26 mouse cellular contexts compared by ENCODE assay signal in the genomic region with DNA sequence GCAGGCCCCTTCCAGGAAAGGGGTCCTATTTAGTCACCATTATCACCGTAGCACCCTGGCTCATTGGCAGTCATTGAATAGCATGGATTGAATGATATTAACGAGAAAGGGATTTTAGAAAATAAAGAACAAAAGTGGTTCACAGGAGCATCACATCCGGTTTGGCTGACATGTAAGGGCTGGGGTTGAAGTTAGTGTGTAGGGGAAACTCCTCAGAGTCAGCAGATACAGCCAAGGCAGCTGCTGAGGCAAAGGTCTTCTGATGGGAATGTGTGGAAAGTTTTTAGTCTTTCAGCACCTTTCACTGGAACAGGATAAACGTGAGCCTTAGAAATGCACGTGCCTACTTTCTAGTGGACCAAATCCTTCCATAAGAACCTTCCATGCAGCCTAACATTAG. TPM values are rescaled to one million over a fixed set of nuclear protein-coding genes. Genes with fewer than 3 reads are reported as not detected.
DNase-seq lines count a peak whose midpoint lies in the region; TF ChIP-seq lines count a peak whose summit lies in the region.
"Had no signal": no experiment of that assay in that cellular context is flagged by ENCODE, and none has a peak within 500 bp of the region (broad histone marks: within the 10 kb centered on the region; RNA-seq: fewer than 3 reads in every experiment).

No protein-coding gene starts in this region.

- no peak overlapping the region for H3K4me2 ChIP-seq in CH12.LX (ENCODE audit: insufficient read depth, low read depth, poor library complexity, severe bottlenecking)
- H3K4me2 ChIP-seq: embryonic facial prominence, embryonic 12.5 days; embryonic facial prominence, embryonic 15.5 days; heart, embryonic 12.5 days; heart, embryonic 15.5 days; hindbrain, embryonic 14.5 days; intestine, embryonic 15.5 days had no signal

- H3K79me2 ChIP-seq in CH12.LX (replicated peaks; ENCODE audit: control insufficient read depth, extremely low read depth, insufficient read depth, poor library complexity, severe bottlenecking), result no peaks in the 10 kb centered on the region

- H3K27me3 ChIP-seq in CH12.LX (replicated peaks), result no peaks in the 10 kb centered on the region
- H3K27me3 ChIP-seq: embryonic facial prominence, embryonic 12.5 days; embryonic facial prominence, embryonic 15.5 days; heart, embryonic 12.5 days; heart, embryonic 15.5 days; intestine, embryonic 15.5 days had no signal

- no peak for TF ChIP-seq EP300 in CH12.LX (IDR thresholded peaks at IDR 0.05; ENCODE audit: low read length)

- in situ Hi-C loops in CH12.LX (cut with MboI; ENCODE audit: low pct_ligation_motif_present, low pct_unique_long_range_greater_than_20kb, low sequenced_read_pairs), result no loop called here

- no peaks in the 10 kb centered on the region for H3K9me3 ChIP-seq in CH12.LX (replicated peaks; ENCODE audit: low read length)
- H3K9me3 ChIP-seq: embryonic facial prominence, embryonic 12.5 days; embryonic facial prominence, embryonic 15.5 days; G1E; heart, embryonic 12.5 days; heart, embryonic 15.5 days; intestine, embryonic 15.5 days had no signal

- DNase-seq in CD4-positive helper T cell, adult 2 months (ENCODE audit: low read depth, low spot score), result peak; percentile 11
- DNase-seq in CH12.LX (ENCODE audit: extremely low read depth), result no peak
- peak; percentile 47 for DNase-seq in induced T-regulatory cell, adult 2 months (ENCODE audit: low read depth)
- DNase-seq in cerebellum, adult 9-11 months, result no peak
- DNase-seq in ovary, postnatal 10 days (ENCODE audit: low spot score), result no peak
- no peak for DNase-seq in urinary bladder, postnatal 14 days (ENCODE audit: low spot score)
- DNase-seq: adrenal gland, adult 8-10 months; adrenal gland, postnatal 25 days; cerebellum, adult 18-20 months; cerebellum, adult 9-10 months; cerebellum, postnatal 25 days; forebrain, postnatal 0 days; gastrocnemius, adult 2 months; gastrocnemius, postnatal 25 days; heart, adult 18-20 months; heart, postnatal 10 days; heart, postnatal 36 days; kidney, adult 11 months had no signal

- TF ChIP-seq POLR2A in CH12.LX (IDR thresholded peaks at IDR 0.05; ENCODE audit: low read depth, low read length), result no peak

- TF ChIP-seq RAD21 in CH12.LX (IDR thresholded peaks at IDR 0.05; ENCODE audit: low read depth, low read length), result no peak

- no peak overlapping the region for H3K27ac ChIP-seq in CH12.LX (ENCODE audit: insufficient read depth, low read depth)
- H3K27ac ChIP-seq: embryonic facial prominence, embryonic 12.5 days; embryonic facial prominence, embryonic 15.5 days; gastrocnemius, adult 2 months; heart, embryonic 15.5 days; hindbrain, embryonic 14.5 days; hindbrain, postnatal 0 days; intestine, embryonic 15.5 days had no signal

- dilution Hi-C loops in CH12.LX (cut with MboI; ENCODE audit: extremely low pct_ligation_motif_present, extremely low pct_unique_long_range_greater_than_20kb, low sequenced_read_pairs), result no loop called here

- no peak overlapping the region for H3K4me3 ChIP-seq in CH12.LX (replicated peaks in 1 of 3; ENCODE audit: low read depth in 2 of 3, low read length in 2 of 3, poor library complexity in 1 of 3)
- H3K4me3 ChIP-seq: embryonic facial prominence, embryonic 12.5 days; embryonic facial prominence, embryonic 15.5 days; gastrocnemius, adult 2 months; heart, embryonic 12.5 days; heart, embryonic 15.5 days; intestine, embryonic 15.5 days had no signal

- 0 out of 4 replicates have a peak, but pooled peaks cover 0 to 2% of the 10 kb centered on the region in 2 experiments for H3K4me1 ChIP-seq in CH12.LX (ENCODE audit: control insufficient read depth in 1 of 2, insufficient read depth in 2 of 2)
- H3K4me1 ChIP-seq: embryonic facial prominence, embryonic 12.5 days; heart, embryonic 12.5 days; heart, embryonic 15.5 days; intestine, embryonic 15.5 days had no signal

- no peaks in the 10 kb centered on the region for H3K36me3 ChIP-seq in CH12.LX (replicated peaks in 1 of 2; ENCODE audit: control insufficient read depth in 1 of 2, insufficient read depth in 1 of 2, low read length in 1 of 2)
- H3K36me3 ChIP-seq: embryonic facial prominence, embryonic 12.5 days; embryonic facial prominence, embryonic 15.5 days; G1E; heart, embryonic 12.5 days; heart, embryonic 15.5 days; intestine, embryonic 15.5 days had no signal

- TF ChIP-seq CTCF in CH12.LX (conservative IDR thresholded peaks at IDR 0.05 in 1 of 2, IDR thresholded peaks at IDR 0.05 in 1 of 2; ENCODE audit: low read depth in 2 of 2, low read length in 2 of 2), result no peak

- no peak overlapping the region for H3K9ac ChIP-seq in CH12.LX (ENCODE audit: insufficient read depth, low read depth)
- H3K9ac ChIP-seq: embryonic facial prominence, embryonic 12.5 days; embryonic facial prominence, embryonic 15.5 days; forebrain, postnatal 0 days; heart, embryonic 12.5 days; heart, embryonic 15.5 days; hindbrain, embryonic 14.5 days; intestine, embryonic 15.5 days had no signal

TF ChIP-seq in CH12.LX, 34 proteins besides CTCF, POLR2A, EP300 and RAD21:
- TF ChIP-seq BHLHE40 (IDR thresholded peaks at IDR 0.05; ENCODE audit: low read depth, low read length) (0 out of 2 replicates have a peak, but pooled peaks have one; percentile 20), ZNF384 (IDR thresholded peaks at IDR 0.05; ENCODE audit: low read depth, low read length) (no peak)
TF ChIP-seq in CH12.LX: peak in this region for 1.

RNA-seq across cellular contexts. Expression of gene Ift57, which starts 41.0 kb away (rescaled TPM):
- 12.5 and 13.3 TPM in 2 replicates for total RNA-seq in CH12.LX (2012; rRNA removed)
- total RNA-seq in CH12.LX (2014; rRNA removed), result 21.3 and 24.8 TPM in 2 replicates
- polyA plus RNA-seq in CH12.LX (2012; ENCODE audit: insufficient read length, low read depth), result 28.8 and 34.4 TPM in 2 replicates

Comparison
In these comparisons a context has a peak if more than half of its experiments do, and no peak if none do; other contexts are left out.
1. DNase-seq: peak in CD4-positive helper T cell, adult 2 months (single experiment) and induced T-regulatory cell, adult 2 months (single experiment); none in CH12.LX (single experiment), cerebellum, adult 9-11 months (single experiment), ovary, postnatal 10 days (single experiment) and urinary bladder, postnatal 14 days (single experiment).